Mouse (Mus musculus) kidney, postnatal 0 days (tissue): ENCODE data around the gene Bpgm. TPM values are rescaled to one million over a fixed set of nuclear protein-coding genes. Genes with fewer than 3 reads are reported as not detected.

Experiments
- ATAC-seq: fragments of 200-750 bp; cut with Nextera tagmentation; replicated peaks from 2 replicates; pipeline ENCODE4 v1.8.0; 2017; ENCODE audit warnings: low read depth, moderate number of reproducible peaks, moderate TSS enrichment, moderate library complexity; ENCODE audit not compliant: low FRiP score
- DNase-seq: peaks from one replicate; pipeline ENCODE4 v3.0.0-alpha.2; 2016; ENCODE audit warnings: low spot score
- H3K27ac ChIP-seq: fragments of 300-500 bp; sonication (generic); 2 replicates; pipeline ENCODE4 v1.5.1; 2014; ENCODE audit warnings: mild to moderate bottlenecking
- H3K27me3 ChIP-seq: fragments of 300-500 bp; sonication (generic); 2 replicates; pipeline ENCODE4 v1.6.1; 2014; ENCODE audit warnings: low read length, mixed read lengths; ENCODE audit not compliant: insufficient read depth
- H3K36me3 ChIP-seq: fragments of 300-500 bp; sonication (generic); 2 replicates; pipeline ENCODE4 v1.6.1; 2014; ENCODE audit warnings: low read length, mixed read lengths; ENCODE audit not compliant: insufficient read depth
- H3K4me1 ChIP-seq: fragments of 300-500 bp; sonication (generic); replicated peaks from 2 replicates; pipeline ENCODE4 v1.6.1; 2014; ENCODE audit warnings: antibody characterized with exemption, low read length, mixed read lengths; ENCODE audit not compliant: insufficient read depth
- H3K4me2 ChIP-seq: fragments of 300-500 bp; sonication (generic); 2 replicates; pipeline ENCODE4 v1.6.1; 2014; ENCODE audit warnings: mild to moderate bottlenecking, low read length, moderate library complexity, mixed read lengths
- H3K4me3 ChIP-seq: fragments of 300-500 bp; sonication (generic); replicated peaks from 2 replicates; pipeline ENCODE4 v1.5.1; 2014; ENCODE audit warnings: low read depth, low read length
- H3K9ac ChIP-seq: fragments of 300-500 bp; sonication (generic); 2 replicates; pipeline ENCODE4 v1.6.1; 2014; ENCODE audit warnings: low read depth, low read length
- H3K9me3 ChIP-seq: fragments of 300-500 bp; sonication (generic); replicated peaks from 2 replicates; pipeline ENCODE4 v1.6.1; 2016; ENCODE audit warnings: low read length, inconsistent platforms, mixed read lengths
- CTCF ChIP-seq: IDR thresholded peaks from 2 replicates; pipeline ENCODE4 v1.5.1; 2016; ENCODE audit warnings: antibody characterized with exemption, low read depth, mild to moderate bottlenecking, moderate library complexity
- whole genome bisulfite sequencing: fragments of 180-500 bp; shearing (Covaris S2); extraction: QIAGEN DNeasy Blood & Tissue Kit; methylation state at CpG from one replicate; pipeline ENCODE4 v1.1.7; 2014; 5-methylcytosine and 5-hydroxymethylcytosine counted together
- polyA plus RNA-seq: library from polyadenylated mRNA; unstranded; fragments of >200 nt; fragmentation: Nextera tagmentation; extraction: Ambion mirVana; gene quantifications from 2 replicates; pipeline ENCODE4 v1.2.1, GENCODE M21; 2015

The Bpgm gene
- polyA plus RNA-seq, 1 experiment from 2014 or later, result 38.7 TPM

DNA sequence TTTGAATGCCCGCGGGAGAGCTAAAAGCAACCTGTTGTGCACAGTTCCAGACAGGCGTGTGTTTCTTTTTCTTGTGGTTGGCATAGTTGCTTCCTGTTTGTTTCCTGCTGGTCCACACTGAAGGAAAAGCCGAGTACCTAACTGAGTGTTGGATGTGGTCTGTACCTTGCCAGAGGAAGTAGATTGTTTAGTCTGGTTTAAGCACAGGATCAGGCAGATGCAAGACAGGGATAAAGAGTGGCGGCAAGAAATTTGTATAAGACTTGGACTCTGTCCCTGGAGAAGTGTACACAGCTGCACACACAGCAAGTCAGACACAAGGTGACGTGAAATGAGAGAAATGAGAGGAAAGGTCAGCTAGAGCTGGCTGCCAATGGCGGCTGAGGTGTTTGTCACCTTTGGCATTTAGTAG lies 19.1 kb downstream of the Bpgm start:
- H3K27ac ChIP-seq, result peak overlapping the region; percentile 27; the same call in 1 of the 2 replicates
- H3K27me3 ChIP-seq, result no peaks in the 10 kb centered on the region
- no peak overlapping the region for H3K4me2 ChIP-seq
- H3K9me3 ChIP-seq, result no peaks in the 10 kb centered on the region
- H3K36me3 ChIP-seq, result 0 out of 2 replicates have a peak, but pooled peaks cover 4% of the 10 kb centered on the region
- peak; percentile 24 for DNase-seq
- no peak overlapping the region for H3K9ac ChIP-seq
- 0 out of 2 replicates have a peak, but pooled peaks cover 9% of the 10 kb centered on the region for H3K4me1 ChIP-seq
- WGBS, result 22% methylated on average over 7 of the region's 7 CpGs
- no peak for TF ChIP-seq CTCF
- ATAC-seq, result peak; percentile 83
- H3K4me3 ChIP-seq, result no peak overlapping the region

DNA sequence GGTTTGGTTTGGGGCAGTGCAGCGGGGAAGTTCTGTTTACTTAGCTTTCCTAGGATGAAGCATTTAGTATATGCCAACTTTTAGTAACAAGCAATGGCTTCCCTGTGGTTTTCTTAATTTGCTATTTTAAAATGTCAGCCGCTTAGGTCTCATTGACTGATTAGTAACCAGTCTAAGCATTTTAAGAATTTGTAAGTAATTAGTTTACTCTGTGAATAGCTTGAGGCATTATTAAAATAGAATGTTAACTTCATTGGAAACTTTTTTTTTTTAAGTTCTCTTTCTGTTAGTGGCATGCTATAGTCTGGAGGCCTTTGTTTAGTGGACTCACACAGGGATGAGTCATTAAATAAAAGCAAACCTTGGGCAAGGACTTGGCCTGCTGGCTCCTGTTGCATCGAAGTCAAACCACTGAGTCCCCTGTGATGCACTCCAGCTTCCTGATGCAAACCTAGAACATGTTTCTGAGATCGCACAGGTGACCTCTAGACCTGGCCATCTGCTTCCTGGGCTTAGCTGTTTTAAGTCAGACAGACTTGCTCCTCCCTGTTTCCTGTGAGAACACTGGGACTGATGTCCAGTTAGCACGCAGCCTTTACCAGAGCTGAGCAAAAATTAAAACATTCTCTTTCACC lies 22.1 kb downstream of the Bpgm start:
- Histone ChIP-seq H3K4me3 (no peak overlapping the region), H3K27ac (peak overlapping the region; percentile 22; the same call in 1 of the 2 replicates), H3K4me1 (0 out of 2 replicates have a peak, but pooled peaks cover 5% of the 10 kb centered on the region), H3K9ac (0 out of 2 replicates have a peak overlapping the region, but pooled peaks have one; percentile 1), H3K9me3 (no peaks in the 10 kb centered on the region), H3K36me3 (no peaks in the 10 kb centered on the region), H3K27me3 (no peaks in the 10 kb centered on the region), H3K4me2 (no peak overlapping the region)
- WGBS, result 49% methylated on average over 5 of the region's 5 CpGs
- ATAC-seq (no peak), DNase-seq (no peak)
- no peak for TF ChIP-seq CTCF

DNA sequence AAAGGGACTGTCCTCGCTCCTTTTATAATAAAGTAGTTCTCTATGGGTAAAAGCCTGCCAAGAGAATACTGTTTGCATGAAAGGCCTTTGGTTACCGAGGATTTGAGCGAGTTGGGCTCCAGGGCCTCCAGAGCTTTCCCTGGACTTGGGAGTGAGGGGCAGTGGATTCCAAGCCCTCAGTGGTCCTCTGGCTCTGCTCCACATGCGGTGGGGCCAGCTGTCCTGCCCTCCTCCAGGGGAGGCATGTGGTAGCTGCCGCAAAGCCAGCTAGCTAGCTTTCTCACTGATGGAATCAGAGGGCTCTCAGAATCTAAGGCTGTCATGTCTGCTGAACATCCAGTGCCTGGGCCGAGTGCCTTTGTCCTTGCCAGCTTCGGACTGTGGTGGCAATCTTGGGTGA lies 26.3 kb downstream of the Bpgm start:
- DNase-seq, result no peak
- no peak overlapping the region for H3K9ac ChIP-seq
- no peaks in the 10 kb centered on the region for H3K9me3 ChIP-seq
- no peak overlapping the region for H3K27ac ChIP-seq
- H3K27me3 ChIP-seq, result no peaks in the 10 kb centered on the region
- no peaks in the 10 kb centered on the region for H3K36me3 ChIP-seq
- WGBS, result 81% methylated on average over 7 of the region's 7 CpGs
- no peak overlapping the region for H3K4me2 ChIP-seq
- no peak for ATAC-seq
- H3K4me1 ChIP-seq, result no peaks in the 10 kb centered on the region
- no peak for TF ChIP-seq CTCF
- H3K4me3 ChIP-seq, result no peak overlapping the region

DNA sequence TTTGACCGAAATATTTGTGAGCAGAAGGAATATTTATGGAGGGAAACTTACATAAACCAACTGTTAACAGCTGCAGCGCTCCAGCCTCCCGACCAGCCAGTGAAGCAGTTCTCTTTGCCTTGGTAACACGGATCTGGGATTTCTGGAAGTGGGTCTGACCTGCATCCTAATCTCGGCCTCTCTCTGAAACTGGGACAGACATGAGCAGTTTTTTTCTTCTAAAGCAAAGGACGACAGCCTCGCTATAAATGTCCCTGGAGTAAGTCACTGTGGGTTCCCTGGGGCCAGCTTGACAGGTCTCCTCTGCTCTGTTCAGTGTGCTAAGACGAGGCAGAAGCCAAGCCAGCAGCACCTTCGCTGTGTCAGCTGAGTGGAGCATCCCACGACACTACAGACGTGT lies 29.9 kb downstream of the Bpgm start:
- Histone ChIP-seq H3K4me2 (no peak overlapping the region), H3K27me3 (no peaks in the 10 kb centered on the region), H3K27ac (no peak overlapping the region), H3K9me3 (no peaks in the 10 kb centered on the region), H3K9ac (no peak overlapping the region), H3K4me1 (no peaks in the 10 kb centered on the region), H3K36me3 (no peaks in the 10 kb centered on the region), H3K4me3 (no peak overlapping the region)
- no peak for ATAC-seq
- DNase-seq, result no peak
- 53% methylated on average over 11 of the region's 11 CpGs for WGBS
- TF ChIP-seq CTCF, result no peak

DNA sequence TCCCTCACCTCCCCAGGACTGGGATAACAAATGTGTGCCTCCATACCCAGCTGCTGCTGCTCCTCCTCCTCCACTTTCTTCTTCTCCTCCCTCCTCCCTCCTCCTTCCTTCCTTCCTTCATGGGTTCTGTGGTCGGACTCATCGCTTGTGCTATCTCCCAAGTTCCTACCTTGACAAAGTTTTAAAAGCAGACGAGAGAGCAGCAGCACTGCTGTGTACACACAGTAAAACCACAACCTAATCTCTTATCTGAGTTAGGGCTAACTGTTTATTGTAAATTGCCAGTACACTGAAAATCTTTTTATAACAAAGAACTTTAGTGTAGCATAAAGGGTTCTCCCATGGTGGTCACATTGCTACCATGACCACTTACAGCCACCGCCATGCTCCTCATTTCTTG lies 31.6 kb downstream of the Bpgm start:
- DNase-seq (no peak), ATAC-seq (no peak)
- no peaks in the 10 kb centered on the region for H3K27me3 ChIP-seq
- H3K4me1 ChIP-seq, result no peaks in the 10 kb centered on the region
- H3K4me2 ChIP-seq, result no peak overlapping the region
- 91% methylated on average over 4 of the region's 4 CpGs for WGBS
- H3K4me3 ChIP-seq, result no peak overlapping the region
- H3K27ac ChIP-seq, result no peak overlapping the region
- no peaks in the 10 kb centered on the region for H3K36me3 ChIP-seq
- H3K9me3 ChIP-seq, result no peaks in the 10 kb centered on the region
- H3K9ac ChIP-seq, result no peak overlapping the region
- TF ChIP-seq CTCF, result no peak

DNA sequence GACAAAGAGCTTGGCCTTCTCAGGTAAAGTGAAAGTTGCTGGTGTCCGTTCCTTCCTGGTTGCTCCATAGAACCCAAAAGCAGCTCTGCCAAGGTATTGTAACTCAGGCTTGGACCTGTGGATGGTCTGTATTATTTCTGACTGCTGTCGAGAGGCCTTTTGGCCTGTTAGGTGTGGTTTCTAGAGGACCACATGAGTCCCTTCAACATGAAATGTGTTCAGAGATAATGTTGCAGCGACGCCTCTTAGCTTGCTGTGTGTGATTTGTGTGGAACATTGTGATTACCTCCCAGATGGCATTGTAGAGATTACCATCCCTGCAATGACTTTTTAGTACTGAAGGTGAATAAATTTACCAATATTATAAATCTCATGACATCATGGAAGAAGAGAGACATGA lies 32.0 kb downstream of the Bpgm start:
- H3K27ac ChIP-seq, result no peak overlapping the region
- H3K27me3 ChIP-seq, result no peaks in the 10 kb centered on the region
- no peak for ATAC-seq
- no peaks in the 10 kb centered on the region for H3K4me1 ChIP-seq
- H3K36me3 ChIP-seq, result no peaks in the 10 kb centered on the region
- no peaks in the 10 kb centered on the region for H3K9me3 ChIP-seq
- H3K9ac ChIP-seq, result no peak overlapping the region
- no peak for DNase-seq
- TF ChIP-seq CTCF, result no peak
- H3K4me3 ChIP-seq, result no peak overlapping the region
- H3K4me2 ChIP-seq, result no peak overlapping the region
- WGBS, result 87% methylated on average over 4 of the region's 4 CpGs

DNA sequence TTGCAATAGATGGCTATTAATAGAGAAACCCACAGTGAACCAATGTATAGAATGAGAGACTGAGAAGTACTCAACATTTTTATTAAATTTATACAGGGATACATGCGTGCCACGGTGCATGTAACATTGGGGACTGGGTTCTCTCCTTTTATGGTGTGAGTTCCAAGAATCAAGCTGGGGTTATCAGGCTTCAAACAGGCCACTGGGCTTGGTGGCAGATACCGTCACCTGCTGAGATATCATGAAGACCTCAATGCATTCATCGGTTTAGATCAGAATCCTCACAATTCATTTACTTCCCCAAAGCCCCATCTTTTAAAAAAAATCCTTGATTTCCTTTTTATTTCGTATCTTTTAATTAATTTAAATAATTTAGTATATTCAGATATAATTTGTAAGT lies 34.3 kb downstream of the Bpgm start:
- H3K9me3 ChIP-seq, result no peaks in the 10 kb centered on the region
- WGBS, result 90% methylated on average over 5 of the region's 5 CpGs
- H3K36me3 ChIP-seq, result no peaks in the 10 kb centered on the region
- no peak overlapping the region for H3K9ac ChIP-seq
- H3K27ac ChIP-seq, result no peak overlapping the region
- TF ChIP-seq CTCF, result no peak
- no peak overlapping the region for H3K4me3 ChIP-seq
- no peak for DNase-seq
- no peak for ATAC-seq
- H3K4me1 ChIP-seq, result 0 out of 2 replicates have a peak, but pooled peaks cover 3% of the 10 kb centered on the region
- H3K27me3 ChIP-seq, result no peaks in the 10 kb centered on the region
- H3K4me2 ChIP-seq, result no peak overlapping the region
